Mouse (Mus musculus): ENCODE data around the gene Mapk10. TPM values are rescaled to one million over a fixed set of nuclear protein-coding genes. Genes with fewer than 3 reads are reported as not detected.

The Mapk10 gene
- total and polyA plus RNA-seq, 2 experiments from 2014 or later, result 3.9 to 7.0 TPM

DNA sequence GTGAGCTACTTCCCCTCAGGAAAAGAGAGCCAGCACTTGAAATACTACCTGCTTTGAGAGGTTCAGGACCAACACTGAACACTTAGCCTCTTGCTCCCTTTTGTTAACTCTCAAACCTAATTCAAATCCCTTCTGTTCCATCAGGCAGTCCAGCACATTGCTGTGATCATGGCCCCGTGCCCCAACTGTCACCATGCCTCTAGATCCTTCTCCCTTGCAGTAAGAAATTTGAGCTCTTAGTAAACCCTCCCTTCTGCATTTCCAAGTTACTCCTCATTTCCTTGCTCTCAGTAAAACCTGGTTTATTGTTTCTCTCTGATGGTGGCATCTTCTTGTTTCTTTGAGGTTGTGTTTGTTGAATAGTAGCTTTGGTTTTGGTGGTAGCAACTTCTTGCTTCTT, 101.7 kb downstream of the Mapk10 start:
- Histone ChIP-seq H3K27me3 (ENCODE audit: control insufficient read depth, insufficient read depth, low read length) (no peaks in the 10 kb centered on the region), H3K4me1 (ENCODE audit: control insufficient read depth, insufficient read depth) (no peaks in the 10 kb centered on the region), H3K4me2 (ENCODE audit: low read depth, low read length) (no peak overlapping the region), H3K9ac (replicated peaks; ENCODE audit: low read depth, low read length) (no peak overlapping the region), H3K9me3 (replicated peaks; ENCODE audit: control insufficient read depth, low read length) (no peaks in the 10 kb centered on the region), H3K4me3 (ENCODE audit: low read depth, low read length) (no peak overlapping the region), H3K36me3 (replicated peaks; ENCODE audit: control insufficient read depth, insufficient read depth, low read length) (no peaks in the 10 kb centered on the region), H3K27ac (ENCODE audit: low read depth) (no peak overlapping the region)
- TF ChIP-seq CTCF (IDR thresholded peaks at IDR 0.05; ENCODE audit: low read depth), result no peak
- TF ChIP-seq EP300 (IDR thresholded peaks at IDR 0.05; ENCODE audit: low read depth), result no peak
- no peak for DNase-seq (ENCODE audit: low spot score)
- no peak for ATAC-seq (ENCODE audit: insufficient read depth, low read depth)
- WGBS, result 72% methylated on average over 1 of the region's 1 CpGs

DNA sequence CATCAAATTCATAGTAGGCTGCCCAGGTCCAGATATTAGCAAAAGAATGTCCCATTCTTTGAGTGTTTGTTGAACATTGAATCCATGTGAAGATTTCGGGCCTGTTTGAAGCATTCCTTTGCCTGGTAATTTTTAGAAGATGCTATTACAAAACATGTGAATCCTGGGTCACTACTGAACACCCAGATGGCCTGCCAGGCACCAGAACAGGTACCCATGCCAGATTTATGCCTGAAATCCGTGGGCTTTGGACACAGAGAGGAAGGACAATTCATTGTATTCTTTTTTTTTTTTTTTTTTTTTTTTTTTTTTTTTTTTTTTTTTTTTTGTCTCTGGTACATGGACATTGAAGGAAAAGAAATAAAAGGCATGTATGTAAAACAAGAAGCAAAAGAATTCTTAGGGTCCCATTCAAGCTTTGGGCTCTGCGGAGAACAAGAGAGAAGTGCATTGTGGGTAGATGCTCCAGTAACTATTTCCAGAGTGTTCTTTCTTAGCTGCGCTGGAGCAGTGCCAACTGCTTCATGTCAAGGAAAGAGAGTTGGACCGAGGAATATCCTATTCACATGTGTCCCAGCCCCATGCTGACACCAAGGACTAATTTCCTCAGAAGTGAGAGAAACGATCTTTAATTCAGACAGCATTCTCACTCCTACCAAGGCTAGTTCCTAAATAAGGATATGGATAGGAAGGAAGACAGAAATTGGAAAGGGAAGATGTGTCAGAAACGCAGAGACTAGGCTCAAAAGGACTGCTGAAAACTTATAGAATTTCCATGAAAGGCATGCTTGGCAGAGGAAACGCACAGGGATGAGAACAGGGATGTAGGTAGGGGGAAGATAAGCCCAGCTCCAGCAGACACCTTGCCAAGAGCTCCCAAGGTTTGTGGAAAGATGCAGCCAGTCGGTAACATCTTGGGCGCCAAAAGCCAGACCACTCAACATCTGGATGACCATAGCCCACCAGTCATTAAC, 105.4 kb downstream of the Mapk10 start:
- Histone ChIP-seq H3K4me1 (ENCODE audit: control insufficient read depth, insufficient read depth) (no peaks in the 10 kb centered on the region), H3K9ac (replicated peaks; ENCODE audit: low read depth, low read length) (no peak overlapping the region), H3K36me3 (replicated peaks; ENCODE audit: control insufficient read depth, insufficient read depth, low read length) (no peaks in the 10 kb centered on the region), H3K27me3 (ENCODE audit: control insufficient read depth, insufficient read depth, low read length) (no peaks in the 10 kb centered on the region), H3K4me2 (ENCODE audit: low read depth, low read length) (no peak overlapping the region), H3K27ac (ENCODE audit: low read depth) (no peak overlapping the region), H3K9me3 (replicated peaks; ENCODE audit: control insufficient read depth, low read length) (no peaks in the 10 kb centered on the region), H3K4me3 (ENCODE audit: low read depth, low read length) (no peak overlapping the region)
- DNase-seq (ENCODE audit: low spot score) (no peak), ATAC-seq (ENCODE audit: insufficient read depth, low read depth) (no peak)
- TF ChIP-seq EP300 (IDR thresholded peaks at IDR 0.05; ENCODE audit: low read depth) (no peak), CTCF (IDR thresholded peaks at IDR 0.05; ENCODE audit: low read depth) (no peak)
- 72% methylated on average over 10 of the region's 10 CpGs for WGBS

DNA sequence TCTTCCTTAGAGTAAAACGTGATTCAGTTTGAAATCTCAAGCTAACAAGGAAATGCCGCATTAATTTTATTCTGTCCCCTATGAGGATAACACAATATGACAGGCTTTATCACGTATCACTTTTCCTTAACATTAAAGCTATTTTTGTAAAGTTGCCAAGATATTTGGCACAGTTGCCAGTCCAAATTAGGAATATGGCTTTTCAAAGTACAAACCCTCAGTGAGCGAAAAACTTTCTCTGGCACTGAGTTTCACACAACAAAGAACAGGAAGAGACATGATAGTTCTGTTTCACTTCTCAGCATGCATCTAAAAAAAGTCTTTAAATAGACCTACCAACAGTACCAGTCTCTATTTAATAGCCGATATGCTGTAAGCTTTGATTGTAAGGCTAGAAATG, 107.1 kb downstream of the Mapk10 start:
- WGBS, result 47% methylated on average over 5 of the region's 5 CpGs
- no peak overlapping the region for H3K4me2 ChIP-seq (ENCODE audit: low read depth, low read length)
- no peaks in the 10 kb centered on the region for H3K9me3 ChIP-seq (replicated peaks; ENCODE audit: control insufficient read depth, low read length)
- ATAC-seq (ENCODE audit: insufficient read depth, low read depth), result no peak
- H3K36me3 ChIP-seq (replicated peaks; ENCODE audit: control insufficient read depth, insufficient read depth, low read length), result no peaks in the 10 kb centered on the region
- no peak for DNase-seq (ENCODE audit: low spot score)
- no peak overlapping the region for H3K4me3 ChIP-seq (ENCODE audit: low read depth, low read length)
- TF ChIP-seq EP300 (IDR thresholded peaks at IDR 0.05; ENCODE audit: low read depth) (no peak), CTCF (IDR thresholded peaks at IDR 0.05; ENCODE audit: low read depth) (no peak)
- H3K4me1 ChIP-seq (ENCODE audit: control insufficient read depth, insufficient read depth), result no peaks in the 10 kb centered on the region
- no peak overlapping the region for H3K27ac ChIP-seq (ENCODE audit: low read depth)
- H3K27me3 ChIP-seq (ENCODE audit: control insufficient read depth, insufficient read depth, low read length), result no peaks in the 10 kb centered on the region
- H3K9ac ChIP-seq (replicated peaks; ENCODE audit: low read depth, low read length), result no peak overlapping the region

DNA sequence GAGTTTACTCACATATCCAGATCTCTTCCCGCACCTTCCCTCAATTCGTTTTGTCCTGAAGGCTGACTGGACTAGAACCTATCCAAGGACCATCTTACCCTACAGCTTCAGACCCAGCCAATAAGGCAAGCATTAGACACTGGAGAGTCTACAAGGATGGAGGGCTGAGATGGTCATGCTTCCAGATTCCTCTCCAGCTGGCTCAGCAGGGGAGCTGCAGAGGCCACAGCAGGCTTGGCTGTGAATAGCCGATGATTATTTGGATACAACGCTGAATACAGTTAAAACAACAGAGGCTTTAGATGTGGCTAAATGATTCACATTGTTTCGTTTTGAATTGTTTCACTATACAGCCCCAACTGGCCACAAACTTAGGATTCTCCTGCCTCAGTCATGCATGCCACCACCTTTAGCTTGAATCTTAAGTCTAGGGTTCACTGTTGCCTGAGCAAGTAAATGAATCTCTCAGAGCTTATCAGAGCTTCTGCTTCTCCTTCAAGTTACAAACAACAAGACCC, 108.2 kb downstream of the Mapk10 start:
- ATAC-seq (ENCODE audit: insufficient read depth, low read depth) (no peak), DNase-seq (ENCODE audit: low spot score) (no peak)
- Histone ChIP-seq H3K36me3 (replicated peaks; ENCODE audit: control insufficient read depth, insufficient read depth, low read length) (no peaks in the 10 kb centered on the region), H3K27me3 (ENCODE audit: control insufficient read depth, insufficient read depth, low read length) (no peaks in the 10 kb centered on the region), H3K4me1 (ENCODE audit: control insufficient read depth, insufficient read depth) (no peaks in the 10 kb centered on the region), H3K9me3 (replicated peaks; ENCODE audit: control insufficient read depth, low read length) (no peaks in the 10 kb centered on the region), H3K4me3 (ENCODE audit: low read depth, low read length) (no peak overlapping the region), H3K27ac (ENCODE audit: low read depth) (no peak overlapping the region), H3K9ac (replicated peaks; ENCODE audit: low read depth, low read length) (no peak overlapping the region), H3K4me2 (ENCODE audit: low read depth, low read length) (no peak overlapping the region)
- 84% methylated on average over 5 of the region's 5 CpGs for WGBS
- TF ChIP-seq EP300 (IDR thresholded peaks at IDR 0.05; ENCODE audit: low read depth) (no peak), CTCF (IDR thresholded peaks at IDR 0.05; ENCODE audit: low read depth) (no peak)

DNA sequence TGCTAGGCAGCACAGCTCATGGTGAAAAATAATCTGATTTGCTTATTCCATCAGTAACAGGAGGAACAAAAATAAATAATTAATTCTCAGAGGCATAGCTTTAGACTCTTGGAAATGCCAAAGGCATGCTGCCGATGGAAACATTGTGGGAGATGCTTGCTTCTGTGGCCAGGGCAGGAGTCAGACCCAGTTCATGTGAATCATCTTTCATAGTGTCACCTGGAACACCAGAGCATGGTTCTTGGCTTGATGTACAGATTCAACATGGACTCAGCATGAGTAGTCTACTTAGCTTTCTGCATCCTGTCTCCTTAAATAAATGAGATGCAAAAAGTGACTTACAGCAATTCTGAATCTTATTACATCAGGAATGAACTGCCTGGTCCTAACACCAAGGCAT, 109.0 kb downstream of the Mapk10 start:
- Histone ChIP-seq H3K4me3 (ENCODE audit: low read depth, low read length) (no peak overlapping the region), H3K4me2 (ENCODE audit: low read depth, low read length) (no peak overlapping the region), H3K4me1 (ENCODE audit: control insufficient read depth, insufficient read depth) (no peaks in the 10 kb centered on the region), H3K27ac (ENCODE audit: low read depth) (no peak overlapping the region), H3K9me3 (replicated peaks; ENCODE audit: control insufficient read depth, low read length) (no peaks in the 10 kb centered on the region), H3K27me3 (ENCODE audit: control insufficient read depth, insufficient read depth, low read length) (no peaks in the 10 kb centered on the region), H3K36me3 (replicated peaks; ENCODE audit: control insufficient read depth, insufficient read depth, low read length) (no peaks in the 10 kb centered on the region), H3K9ac (replicated peaks; ENCODE audit: low read depth, low read length) (no peak overlapping the region)
- 65% methylated on average over 1 of the region's 1 CpGs for WGBS
- TF ChIP-seq CTCF (IDR thresholded peaks at IDR 0.05; ENCODE audit: low read depth), result no peak
- TF ChIP-seq EP300 (IDR thresholded peaks at IDR 0.05; ENCODE audit: low read depth), result no peak
- no peak for DNase-seq (ENCODE audit: low spot score)
- no peak for ATAC-seq (ENCODE audit: insufficient read depth, low read depth)

Measured in heart, postnatal 0 days (tissue).